Mouse (Mus musculus) bone marrow, adult 2 months (tissue): ENCODE data around the gene Fam178b.

ENCODE experiments used
- CTCF ChIP-seq: fragments of 200-500 bp; IDR thresholded peaks from 2 replicates; pipeline ENCODE4 v1.5.1; 2011; ENCODE audit warnings: low read length, control low read depth; ENCODE audit not compliant: control insufficient read depth, insufficient read depth
- POLR2A ChIP-seq: fragments of 200-500 bp; IDR thresholded peaks from 2 replicates; pipeline ENCODE4 v1.6.1; 2011; ENCODE audit warnings: low read depth, mild to moderate bottlenecking, control low read depth, low read length, borderline replicate concordance; ENCODE audit not compliant: control insufficient read depth

- TF ChIP-seq CTCF: no peak
- TF ChIP-seq POLR2A: no peak
Observed at GRCm38 (mm10) chr1:36576991-36577675, 105.8 kb downstream of the Fam178b start.
